Mouse (Mus musculus): ENCODE results near the gene Fam20a. TPM values are rescaled to one million over a fixed set of nuclear protein-coding genes. Genes with fewer than 3 reads are reported as not detected.

Gene Fam20a
- polyA plus RNA-seq, 1 experiment from 2014 or later, result 0.37 TPM

GRCm38 (mm10) chr11:109720809-109721319 is 1.2 kb downstream of the Fam20a start:
- Histone ChIP-seq H3K9ac (ENCODE audit: low read length) (no peak overlapping the region), H3K4me2 (ENCODE audit: low read depth, severe bottlenecking) (peak overlapping the region; percentile 76), H3K9me3 (ENCODE audit: control insufficient read depth, low read length) (no peaks in the 10 kb centered on the region), H3K4me1 (ENCODE audit: control insufficient read depth, insufficient read depth, low read length) (peaks cover 9% of the 10 kb centered on the region), H3K4me3 (ENCODE audit: low read depth, low read length) (peak overlapping the region; percentile 42), H3K27ac (replicated peaks; ENCODE audit: low read depth, low read length) (no peak overlapping the region), H3K36me3 (ENCODE audit: control insufficient read depth, insufficient read depth, low read length) (no peaks in the 10 kb centered on the region), H3K27me3 (ENCODE audit: control insufficient read depth, insufficient read depth, low read length) (peaks cover 8% of the 10 kb centered on the region; the same call in 1 of the 2 replicates)
- 8% methylated on average over 12 of the region's 12 CpGs for WGBS
- DNase-seq (ENCODE audit: low spot score) (peak; percentile 37), ATAC-seq (ENCODE audit: insufficient number of reproducible peaks, low FRiP score, low TSS enrichment, low read depth) (peak; percentile 24; the same call in 1 of the 2 replicates)

- Histone ChIP-seq H3K36me3 (ENCODE audit: control insufficient read depth, insufficient read depth, low read length) (no peaks in the 10 kb centered on the region), H3K27ac (replicated peaks; ENCODE audit: low read depth, low read length) (no peak overlapping the region), H3K4me1 (ENCODE audit: control insufficient read depth, insufficient read depth, low read length) (peaks cover 21% of the 10 kb centered on the region), H3K4me3 (ENCODE audit: low read depth, low read length) (no peak overlapping the region), H3K9ac (ENCODE audit: low read length) (no peak overlapping the region), H3K9me3 (ENCODE audit: control insufficient read depth, low read length) (no peaks in the 10 kb centered on the region), H3K27me3 (ENCODE audit: control insufficient read depth, insufficient read depth, low read length) (peaks cover 8% of the 10 kb centered on the region; the same call in 1 of the 2 replicates), H3K4me2 (ENCODE audit: low read depth, severe bottlenecking) (no peak overlapping the region)
- no peak for ATAC-seq (ENCODE audit: insufficient number of reproducible peaks, low FRiP score, low TSS enrichment, low read depth)
- DNase-seq (ENCODE audit: low spot score), result no peak
- WGBS, result 75% methylated on average over 3 of the region's 3 CpGs
Observed at GRCm38 (mm10) chr11:109719399-109719798, 2.7 kb downstream of the Fam20a start.

GRCm38 (mm10) chr11:109717966-109718895 is 3.8 kb downstream of the Fam20a start:
- ATAC-seq (ENCODE audit: insufficient number of reproducible peaks, low FRiP score, low TSS enrichment, low read depth) (no peak), DNase-seq (ENCODE audit: low spot score) (no peak)
- peaks cover 8% of the 10 kb centered on the region; the same call in 1 of the 2 replicates for H3K27me3 ChIP-seq (ENCODE audit: control insufficient read depth, insufficient read depth, low read length)
- 80% methylated on average over 15 of the region's 15 CpGs for WGBS
- H3K9me3 ChIP-seq (ENCODE audit: control insufficient read depth, low read length), result no peaks in the 10 kb centered on the region
- H3K27ac ChIP-seq (replicated peaks; ENCODE audit: low read depth, low read length), result no peak overlapping the region
- no peak overlapping the region for H3K9ac ChIP-seq (ENCODE audit: low read length)
- H3K4me3 ChIP-seq (ENCODE audit: low read depth, low read length), result no peak overlapping the region
- no peak overlapping the region for H3K4me2 ChIP-seq (ENCODE audit: low read depth, severe bottlenecking)
- H3K36me3 ChIP-seq (ENCODE audit: control insufficient read depth, insufficient read depth, low read length), result no peaks in the 10 kb centered on the region
- H3K4me1 ChIP-seq (ENCODE audit: control insufficient read depth, insufficient read depth, low read length), result peaks cover 26% of the 10 kb centered on the region

- no peak overlapping the region for H3K4me3 ChIP-seq (ENCODE audit: low read depth, low read length)
- ATAC-seq (ENCODE audit: insufficient number of reproducible peaks, low FRiP score, low TSS enrichment, low read depth), result no peak
- DNase-seq (ENCODE audit: low spot score), result no peak
- WGBS, result 92% methylated on average over 5 of the region's 5 CpGs
- no peak overlapping the region for H3K27ac ChIP-seq (replicated peaks; ENCODE audit: low read depth, low read length)
- H3K36me3 ChIP-seq (ENCODE audit: control insufficient read depth, insufficient read depth, low read length), result no peaks in the 10 kb centered on the region
- H3K4me2 ChIP-seq (ENCODE audit: low read depth, severe bottlenecking), result no peak overlapping the region
- no peak overlapping the region for H3K9ac ChIP-seq (ENCODE audit: low read length)
- peaks cover 8% of the 10 kb centered on the region; the same call in 1 of the 2 replicates for H3K27me3 ChIP-seq (ENCODE audit: control insufficient read depth, insufficient read depth, low read length)
- H3K9me3 ChIP-seq (ENCODE audit: control insufficient read depth, low read length), result no peaks in the 10 kb centered on the region
- peaks cover 26% of the 10 kb centered on the region for H3K4me1 ChIP-seq (ENCODE audit: control insufficient read depth, insufficient read depth, low read length)
Observed at GRCm38 (mm10) chr11:109717448-109717847, 4.6 kb downstream of the Fam20a start.

GRCm38 (mm10) chr11:109716981-109717380 is 5.1 kb downstream of the Fam20a start:
- DNase-seq (ENCODE audit: low spot score), result no peak
- ATAC-seq (ENCODE audit: insufficient number of reproducible peaks, low FRiP score, low TSS enrichment, low read depth), result no peak
- Histone ChIP-seq H3K27ac (replicated peaks; ENCODE audit: low read depth, low read length) (no peak overlapping the region), H3K9me3 (ENCODE audit: control insufficient read depth, low read length) (no peaks in the 10 kb centered on the region), H3K9ac (ENCODE audit: low read length) (no peak overlapping the region), H3K4me1 (ENCODE audit: control insufficient read depth, insufficient read depth, low read length) (peaks cover 22% of the 10 kb centered on the region), H3K36me3 (ENCODE audit: control insufficient read depth, insufficient read depth, low read length) (no peaks in the 10 kb centered on the region), H3K4me3 (ENCODE audit: low read depth, low read length) (no peak overlapping the region), H3K4me2 (ENCODE audit: low read depth, severe bottlenecking) (no peak overlapping the region), H3K27me3 (ENCODE audit: control insufficient read depth, insufficient read depth, low read length) (peaks cover 8% of the 10 kb centered on the region; the same call in 1 of the 2 replicates)
- WGBS, result 62% methylated on average over 7 of the region's 7 CpGs

- WGBS, result 33% methylated on average over 12 of the region's 12 CpGs
- DNase-seq (ENCODE audit: low spot score), result peak; percentile 51
Observed at GRCm38 (mm10) chr11:109715311-109715781, 6.7 kb downstream of the Fam20a start.

GRCm38 (mm10) chr11:109714341-109715247 is 7.5 kb downstream of the Fam20a start:
- H3K36me3 ChIP-seq (ENCODE audit: control insufficient read depth, insufficient read depth, low read length), result no peaks in the 10 kb centered on the region
- 59% methylated on average over 17 of the region's 17 CpGs for WGBS
- H3K4me3 ChIP-seq (ENCODE audit: low read depth, low read length), result no peak overlapping the region
- H3K4me1 ChIP-seq (ENCODE audit: control insufficient read depth, insufficient read depth, low read length), result peaks cover 17% of the 10 kb centered on the region
- H3K27me3 ChIP-seq (ENCODE audit: control insufficient read depth, insufficient read depth, low read length), result no peaks in the 10 kb centered on the region
- no peaks in the 10 kb centered on the region for H3K9me3 ChIP-seq (ENCODE audit: control insufficient read depth, low read length)
- ATAC-seq (ENCODE audit: insufficient number of reproducible peaks, low FRiP score, low TSS enrichment, low read depth) (no peak), DNase-seq (ENCODE audit: low spot score) (peak; percentile 31)
- no peak overlapping the region for H3K27ac ChIP-seq (replicated peaks; ENCODE audit: low read depth, low read length)
- H3K9ac ChIP-seq (ENCODE audit: low read length), result no peak overlapping the region
- peak overlapping the region; percentile 20; the same call in 1 of the 2 replicates for H3K4me2 ChIP-seq (ENCODE audit: low read depth, severe bottlenecking)

More at GRCm38 (mm10) chr11:109715311-109715781, 6.7 kb downstream of the Fam20a start:
- Histone ChIP-seq H3K4me1 (ENCODE audit: control insufficient read depth, insufficient read depth, low read length) (peaks cover 17% of the 10 kb centered on the region), H3K27me3 (ENCODE audit: control insufficient read depth, insufficient read depth, low read length) (no peaks in the 10 kb centered on the region), H3K9ac (ENCODE audit: low read length) (no peak overlapping the region), H3K4me2 (ENCODE audit: low read depth, severe bottlenecking) (peak overlapping the region; percentile 20; the same call in 1 of the 2 replicates), H3K4me3 (ENCODE audit: low read depth, low read length) (no peak overlapping the region), H3K27ac (replicated peaks; ENCODE audit: low read depth, low read length) (no peak overlapping the region), H3K36me3 (ENCODE audit: control insufficient read depth, insufficient read depth, low read length) (no peaks in the 10 kb centered on the region), H3K9me3 (ENCODE audit: control insufficient read depth, low read length) (no peaks in the 10 kb centered on the region)
- ATAC-seq (ENCODE audit: insufficient number of reproducible peaks, low FRiP score, low TSS enrichment, low read depth), result no peak; the same call in 1 of the 2 replicates

- H3K9ac ChIP-seq (ENCODE audit: low read length), result no peak overlapping the region
- DNase-seq (ENCODE audit: low spot score), result no peak
- H3K4me3 ChIP-seq (ENCODE audit: low read depth, low read length), result no peak overlapping the region
- no peak for ATAC-seq (ENCODE audit: insufficient number of reproducible peaks, low FRiP score, low TSS enrichment, low read depth)
- no peaks in the 10 kb centered on the region for H3K27me3 ChIP-seq (ENCODE audit: control insufficient read depth, insufficient read depth, low read length)
- H3K4me1 ChIP-seq (ENCODE audit: control insufficient read depth, insufficient read depth, low read length), result peaks cover 6% of the 10 kb centered on the region
- H3K9me3 ChIP-seq (ENCODE audit: control insufficient read depth, low read length), result no peaks in the 10 kb centered on the region
- no peak overlapping the region for H3K4me2 ChIP-seq (ENCODE audit: low read depth, severe bottlenecking)
- no peaks in the 10 kb centered on the region for H3K36me3 ChIP-seq (ENCODE audit: control insufficient read depth, insufficient read depth, low read length)
- 90% methylated on average over 5 of the region's 5 CpGs for WGBS
- H3K27ac ChIP-seq (replicated peaks; ENCODE audit: low read depth, low read length), result no peak overlapping the region
Observed at GRCm38 (mm10) chr11:109709501-109709900, 12.6 kb downstream of the Fam20a start.

Measured in limb, embryonic 11.5 days (tissue).